Mouse (Mus musculus): ENCODE measurements at regions not wholly inside any gene's neighbourhood (a gene's known extent, or its start where the extent isn't known, plus 50 kb on each side); places are given as distances from the start of the nearest gene placed in this dataset.

DNA sequence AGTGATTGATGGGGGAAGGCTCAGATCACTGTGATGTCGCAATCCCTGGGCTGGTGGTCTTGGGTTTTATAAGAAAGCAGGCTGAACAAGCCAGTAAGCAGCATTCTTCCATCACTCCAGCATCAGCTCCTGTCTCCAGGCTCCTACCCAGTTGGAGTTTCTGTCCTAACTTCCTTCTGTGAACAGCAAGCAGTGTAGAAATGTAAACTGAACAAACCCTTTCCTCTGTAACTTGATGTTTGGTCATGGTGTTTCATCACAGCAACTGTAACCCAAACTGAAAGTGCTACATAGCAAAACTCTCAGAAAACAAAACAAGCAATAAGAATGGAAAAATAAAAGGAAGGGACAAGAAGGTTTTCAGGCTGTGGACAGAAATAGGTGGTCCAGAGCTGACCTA lies 71.5 kb upstream of the Marcks start:
- no peaks in the 10 kb centered on the region for H3K4me1 ChIP-seq (ENCODE audit: control insufficient read depth in 1 of 2, insufficient read depth in 2 of 2)
- TF ChIP-seq ZKSCAN1 (IDR thresholded peaks at IDR 0.05; ENCODE audit: borderline replicate concordance, low read depth, low read length), result no peak
- no peak for TF ChIP-seq TCF12 (IDR thresholded peaks at IDR 0.05; ENCODE audit: low read depth, low read length)
- TF ChIP-seq RCOR1 (conservative IDR thresholded peaks at IDR 0.05; ENCODE audit: low read depth, low read length), result no peak
- no peak for TF ChIP-seq USF1 (IDR thresholded peaks at IDR 0.05; ENCODE audit: low read depth, low read length)
- no peak for TF ChIP-seq BHLHE40 (IDR thresholded peaks at IDR 0.05; ENCODE audit: low read depth, low read length)
- no peak for TF ChIP-seq RAD21 (IDR thresholded peaks at IDR 0.05; ENCODE audit: low read depth, low read length)
- TF ChIP-seq E2F4 (IDR thresholded peaks at IDR 0.05; ENCODE audit: insufficient replicate concordance, low read depth, low read length), result no peak
- dilution Hi-C loops (cut with MboI; ENCODE audit: extremely low pct_ligation_motif_present, extremely low pct_unique_long_range_greater_than_20kb, low sequenced_read_pairs), result no loop called here
- in situ Hi-C loops (cut with MboI; ENCODE audit: low pct_ligation_motif_present, low pct_unique_long_range_greater_than_20kb, low sequenced_read_pairs), result no loop called here
- no peak overlapping the region for H3K4me2 ChIP-seq (ENCODE audit: insufficient read depth, low read depth, poor library complexity, severe bottlenecking)
- H3K79me2 ChIP-seq (replicated peaks; ENCODE audit: control insufficient read depth, extremely low read depth, insufficient read depth, poor library complexity, severe bottlenecking), result no peaks in the 10 kb centered on the region
- H3K4me3 ChIP-seq (replicated peaks in 1 of 3; ENCODE audit: low read depth in 2 of 3, low read length in 2 of 3, poor library complexity in 1 of 3), result no peak overlapping the region
- H3K27me3 ChIP-seq (replicated peaks), result no peaks in the 10 kb centered on the region
- H3K36me3 ChIP-seq (replicated peaks in 1 of 2; ENCODE audit: control insufficient read depth in 1 of 2, insufficient read depth in 1 of 2, low read length in 1 of 2), result no peaks in the 10 kb centered on the region
- H3K27ac ChIP-seq (ENCODE audit: insufficient read depth, low read depth), result no peak overlapping the region
- no peaks in the 10 kb centered on the region for H3K9me3 ChIP-seq (replicated peaks; ENCODE audit: low read length)
- H3K9ac ChIP-seq (ENCODE audit: insufficient read depth, low read depth), result no peak overlapping the region
- DNase-seq (ENCODE audit: extremely low read depth), result no peak

DNA sequence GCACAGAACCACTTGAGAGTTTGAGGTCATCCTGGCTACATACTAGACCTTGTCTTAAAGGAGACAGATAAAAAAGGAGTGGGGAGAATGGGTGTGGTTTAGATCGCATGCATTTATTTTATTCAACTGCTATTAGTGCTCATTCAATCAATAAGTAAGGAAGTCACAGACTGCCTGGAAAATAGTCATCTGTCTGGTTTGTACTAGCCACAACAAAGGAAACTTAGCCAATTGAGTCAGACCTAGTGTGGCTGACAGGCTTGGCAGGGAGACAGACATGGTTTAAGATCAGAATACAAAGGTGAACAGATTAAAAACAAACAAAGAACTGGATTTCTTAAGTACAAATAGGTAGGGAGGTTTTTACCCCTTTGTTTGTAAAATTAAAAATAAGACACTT lies 68.3 kb upstream of the Marcks start:
- in situ Hi-C loops (cut with MboI; ENCODE audit: low pct_ligation_motif_present, low pct_unique_long_range_greater_than_20kb, low sequenced_read_pairs), result no loop called here
- no peaks in the 10 kb centered on the region for H3K27me3 ChIP-seq (replicated peaks)
- no peak overlapping the region for H3K4me3 ChIP-seq (replicated peaks in 1 of 3; ENCODE audit: low read depth in 2 of 3, low read length in 2 of 3, poor library complexity in 1 of 3)
- H3K9me3 ChIP-seq (replicated peaks; ENCODE audit: low read length), result no peaks in the 10 kb centered on the region
- no peaks in the 10 kb centered on the region for H3K4me1 ChIP-seq (ENCODE audit: control insufficient read depth in 1 of 2, insufficient read depth in 2 of 2)
- DNase-seq (ENCODE audit: extremely low read depth), result no peak
- TF ChIP-seq CHD2 (IDR thresholded peaks at IDR 0.05; ENCODE audit: low read length), result no peak
- no peak for TF ChIP-seq RAD21 (IDR thresholded peaks at IDR 0.05; ENCODE audit: low read depth, low read length)
- no peak for TF ChIP-seq SMC3 (IDR thresholded peaks at IDR 0.05; ENCODE audit: low read depth, low read length)
- TF ChIP-seq GABPA (IDR thresholded peaks at IDR 0.05; ENCODE audit: insufficient replicate concordance, low read depth, low read length), result no peak
- no peak for TF ChIP-seq ELF1 (IDR thresholded peaks at IDR 0.05; ENCODE audit: low read depth, low read length)
- no peak for TF ChIP-seq E2F4 (IDR thresholded peaks at IDR 0.05; ENCODE audit: insufficient replicate concordance, low read depth, low read length)
- no peak for TF ChIP-seq IRF4 (IDR thresholded peaks at IDR 0.05; ENCODE audit: low read depth, low read length)
- TF ChIP-seq USF2 (conservative IDR thresholded peaks at IDR 0.05; ENCODE audit: low read depth, low read length), result no peak
- no peak for TF ChIP-seq PAX5 (IDR thresholded peaks at IDR 0.05; ENCODE audit: low read length)
- no peak for TF ChIP-seq MAZ (IDR thresholded peaks at IDR 0.05; ENCODE audit: low read depth, low read length)
- TF ChIP-seq JUN (IDR thresholded peaks at IDR 0.05; ENCODE audit: insufficient read depth, low read depth, low read length), result no peak
- H3K9ac ChIP-seq (ENCODE audit: insufficient read depth, low read depth), result no peak overlapping the region
- H3K36me3 ChIP-seq (replicated peaks in 1 of 2; ENCODE audit: control insufficient read depth in 1 of 2, insufficient read depth in 1 of 2, low read length in 1 of 2), result no peaks in the 10 kb centered on the region
- dilution Hi-C loops (cut with MboI; ENCODE audit: extremely low pct_ligation_motif_present, extremely low pct_unique_long_range_greater_than_20kb, low sequenced_read_pairs), result no loop called here
- no peak overlapping the region for H3K27ac ChIP-seq (ENCODE audit: insufficient read depth, low read depth)
- H3K4me2 ChIP-seq (ENCODE audit: insufficient read depth, low read depth, poor library complexity, severe bottlenecking), result no peak overlapping the region
- no peaks in the 10 kb centered on the region for H3K79me2 ChIP-seq (replicated peaks; ENCODE audit: control insufficient read depth, extremely low read depth, insufficient read depth, poor library complexity, severe bottlenecking)

Measured in CH12.LX (cell line).